Mouse (Mus musculus): Measurements from ENCODE around the gene Zfp42.

GRCm38 (mm10) chr8:43283231-43283630, 23.5 kb downstream of the Zfp42 start:
- TF ChIP-seq POLR2A (IDR thresholded peaks at IDR 0.05; ENCODE audit: borderline replicate concordance, extremely low read depth, low read depth, low read length) (no peak), CTCF (IDR thresholded peaks at IDR 0.05; ENCODE audit: insufficient read depth, low read length) (no peak)
